Mouse (Mus musculus) cerebellum, postnatal 36 days (tissue): Measurements from ENCODE around the gene Plcxd2.

Experiments used
- DNase-seq, 2 experiments: peaks; one replicate each; pipeline ENCODE4 v3.0.0; 2021 to 2022; ENCODE audit warnings: mixed read lengths in 2 of 2

Gene Plcxd2

GRCm38 (mm10) chr16:45935956-45936483 lies 74.0 kb downstream of the Plcxd2 start:
- DNase-seq: no peak

GRCm38 (mm10) chr16:45934721-45935407 lies 75.2 kb downstream of the Plcxd2 start:
- DNase-seq: no peak

GRCm38 (mm10) chr16:45930308-45930707 lies 79.7 kb downstream of the Plcxd2 start:
- no peak for DNase-seq

- DNase-seq: no peak
Measured at GRCm38 (mm10) chr16:45928090-45928489, 81.9 kb downstream of the Plcxd2 start.

- no peak for DNase-seq
Measured at GRCm38 (mm10) chr16:45927601-45928000, 82.4 kb downstream of the Plcxd2 start.

GRCm38 (mm10) chr16:45926875-45927274 lies 83.1 kb downstream of the Plcxd2 start:
- DNase-seq: no peak

- no peak for DNase-seq
Measured at GRCm38 (mm10) chr16:45923731-45924424, 86.1 kb downstream of the Plcxd2 start.

- no peak for DNase-seq
Measured at GRCm38 (mm10) chr16:45922546-45923229, 87.3 kb downstream of the Plcxd2 start.

- DNase-seq: no peak
Measured at GRCm38 (mm10) chr16:45919572-45919971, 90.4 kb downstream of the Plcxd2 start.
